Mouse (Mus musculus): ENCODE data around the gene Stx17.

DNA sequence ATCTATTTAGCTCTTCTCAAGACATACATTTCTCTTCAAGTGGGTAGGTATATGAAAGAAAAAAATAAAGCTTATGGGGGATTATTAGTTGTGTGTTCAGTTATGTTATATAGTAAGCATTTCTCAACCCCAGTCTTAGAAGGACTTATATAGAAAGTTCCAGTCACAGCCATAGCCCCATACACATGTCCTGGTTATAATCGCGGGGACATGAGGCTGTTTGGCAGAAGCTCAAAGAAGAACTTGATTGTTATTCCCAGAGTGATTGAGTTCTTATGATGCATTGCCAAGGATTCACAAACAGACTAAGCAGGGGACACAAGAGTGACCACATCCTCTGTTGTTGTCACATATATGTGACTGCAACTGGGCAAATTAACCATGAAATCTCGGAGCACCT, 51.0 kb downstream of the Stx17 start:
- TF ChIP-seq CTCF (IDR thresholded peaks at IDR 0.05; ENCODE audit: low read depth) = no peak
- TF ChIP-seq EP300 (IDR thresholded peaks at IDR 0.05; ENCODE audit: low read depth) = no peak

All from liver, embryonic 14.5 days (tissue).